Mouse (Mus musculus) spleen, postnatal 14 days (tissue): Measurements from ENCODE around the gene E2f1.

ENCODE experiments used
- DNase-seq, 2 experiments: peaks; one replicate each; pipeline ENCODE4 v3.0.0; 2021 to 2022; ENCODE audit warnings: low spot score in 2 of 2

Gene E2f1

GRCm38 (mm10) chr2:154551927-154552326 is 17.8 kb downstream of the E2f1 start:
- DNase-seq, result no peak

DNA sequence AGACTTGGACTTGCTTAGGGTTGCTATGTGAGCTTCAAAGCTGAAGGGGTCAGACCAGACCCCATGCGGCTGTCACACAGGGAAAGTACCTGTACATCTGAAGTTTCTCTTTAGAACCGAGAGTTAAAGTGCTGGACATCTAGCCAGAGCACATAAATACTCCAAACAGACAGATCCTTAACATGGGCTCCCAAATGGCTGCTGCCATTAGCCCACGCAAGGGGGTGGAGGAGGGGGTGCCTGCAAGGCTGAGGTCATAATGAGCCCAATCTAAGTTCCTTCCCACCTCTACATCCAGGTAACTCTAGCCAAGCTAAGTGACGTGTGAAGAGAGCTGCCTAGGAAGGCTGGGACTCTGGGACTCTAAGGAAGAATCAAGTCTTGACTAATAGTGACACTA is 18.2 kb downstream of the E2f1 start, which contains the start of gene Actl10:
Gene Actl10, plus strand, starts transcription at position 301 of the 400 bp plus-strand sequence.
- DNase-seq, result no peak

GRCm38 (mm10) chr2:154550937-154551336 is 18.8 kb downstream of the E2f1 start:
- DNase-seq, result no peak

DNA sequence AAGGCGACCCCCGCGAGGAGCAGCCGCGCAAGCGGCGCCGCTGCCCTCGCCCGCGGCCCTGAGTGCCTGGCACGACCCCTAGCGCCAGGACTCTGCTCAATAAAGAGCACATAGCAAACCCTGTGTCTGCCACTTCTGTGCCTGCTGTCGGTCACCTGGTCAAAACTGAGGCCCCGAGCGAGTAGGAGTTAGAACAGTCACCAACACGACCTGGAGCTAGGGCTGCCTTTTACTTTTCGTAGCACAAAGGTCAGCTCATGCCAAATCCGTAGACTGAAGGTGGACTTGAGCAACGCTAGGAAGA is 19.9 kb downstream of the E2f1 start:
- DNase-seq, result no peak

GRCm38 (mm10) chr2:154549127-154549885 is 20.4 kb downstream of the E2f1 start:
- peak; percentile 33 to 41 for DNase-seq

GRCm38 (mm10) chr2:154548688-154549087 is 21.0 kb downstream of the E2f1 start:
- no peak for DNase-seq

DNA sequence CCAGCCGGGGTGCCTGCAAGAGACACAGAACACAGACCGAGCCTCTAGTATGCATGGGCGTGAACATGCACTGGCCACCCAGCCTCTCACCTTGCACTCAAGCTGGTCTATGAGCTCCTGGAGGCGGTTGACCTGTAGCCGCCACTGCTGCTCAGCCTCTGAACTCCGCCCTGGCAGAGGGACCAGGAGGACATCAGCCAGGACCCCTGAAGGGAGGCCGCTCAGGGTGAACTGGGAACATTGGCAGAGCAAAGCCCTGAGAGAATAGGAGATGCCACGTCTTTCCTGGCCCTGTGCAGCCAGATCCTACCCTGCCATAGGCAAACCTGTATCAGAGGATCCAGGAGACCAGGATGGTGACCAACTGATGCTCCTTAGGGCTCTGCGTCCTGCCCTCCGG is 23.0 kb downstream of the E2f1 start, which contains the start of gene 1700003F12Rik:
Gene 1700003F12Rik, plus strand, starts transcription at position 375 of the 400 bp plus-strand sequence.
- DNase-seq, result no peak

DNA sequence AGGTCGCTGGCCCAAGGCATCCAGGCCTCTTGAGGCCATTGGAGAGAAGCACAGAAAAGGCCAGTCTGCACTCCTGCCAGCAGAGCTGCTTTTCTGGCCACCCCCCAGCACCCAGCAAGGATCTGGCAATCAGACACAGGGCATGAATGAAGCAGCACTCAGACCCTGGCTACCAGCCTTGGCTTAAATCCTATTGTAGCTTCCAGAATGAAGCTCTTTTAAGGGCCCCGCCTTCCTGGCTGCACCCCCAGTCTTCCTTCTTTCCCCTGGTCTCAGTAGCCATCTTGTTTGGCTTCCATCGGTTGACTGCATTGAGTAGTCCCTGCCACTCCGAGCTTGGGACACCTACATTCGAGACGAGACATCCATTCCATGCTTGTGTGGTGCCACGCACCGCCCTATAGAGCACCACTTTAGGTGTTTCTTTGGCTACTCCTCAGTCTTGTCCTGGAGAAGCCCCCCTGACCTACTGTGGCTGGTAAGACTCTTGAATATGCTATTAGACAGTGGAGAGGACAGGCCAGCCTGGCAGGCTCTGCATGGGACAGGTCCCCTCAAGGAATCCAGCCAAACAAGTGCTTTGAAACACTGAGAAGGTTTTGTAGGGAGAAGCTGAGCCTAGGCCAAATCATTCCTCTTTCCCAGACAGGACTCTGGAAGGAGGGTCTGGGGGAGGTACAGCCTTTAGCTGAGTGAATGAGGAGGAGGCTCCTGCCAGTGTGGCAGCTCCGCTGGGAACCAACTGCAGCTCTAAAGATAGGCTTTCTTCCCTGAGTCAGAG is 25.9 kb downstream of the E2f1 start:
- no peak for DNase-seq

GRCm38 (mm10) chr2:154541630-154542029 is 28.1 kb downstream of the E2f1 start:
- DNase-seq, result no peak

GRCm38 (mm10) chr2:154539720-154540119 is 30.0 kb downstream of the E2f1 start:
- no peak for DNase-seq

DNA sequence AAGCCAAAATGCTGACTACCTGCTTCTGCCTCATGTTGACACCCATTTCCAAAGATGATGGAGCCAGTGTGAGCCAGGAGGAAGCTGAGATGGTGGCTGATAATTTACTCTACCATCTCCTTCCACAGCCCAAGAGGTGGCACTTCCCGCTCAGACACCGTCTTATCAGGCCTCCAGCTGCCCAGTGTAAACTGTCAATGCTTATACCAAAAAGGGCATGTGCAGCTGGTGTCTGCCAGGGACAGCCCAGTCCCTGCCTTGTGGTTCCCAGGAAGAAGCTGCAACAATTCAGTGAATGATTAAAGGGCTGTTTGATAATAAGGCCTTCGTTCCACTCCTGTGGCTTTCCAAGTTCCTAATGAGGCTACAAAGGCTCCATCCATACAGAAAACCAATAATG is 31.0 kb downstream of the E2f1 start:
- no peak for DNase-seq

DNA sequence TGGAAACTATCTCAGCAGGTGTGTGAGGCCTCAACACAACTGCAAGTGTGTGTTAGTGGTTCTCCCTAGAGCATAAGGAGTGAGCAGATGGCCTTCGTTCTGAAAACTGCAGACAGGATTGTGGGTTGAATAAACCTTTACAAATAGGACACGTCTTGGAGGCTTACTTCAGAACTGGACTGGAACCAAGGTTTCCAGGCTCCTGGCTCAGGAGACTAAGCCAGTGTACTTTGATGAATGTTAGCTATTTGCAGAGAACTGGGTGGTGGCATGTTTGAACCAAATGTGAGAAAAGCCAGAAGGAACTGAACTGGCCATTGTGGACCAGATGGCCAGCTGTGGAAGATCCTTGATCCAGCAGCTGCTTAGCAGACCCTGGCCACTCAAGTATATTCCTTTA is 31.4 kb downstream of the E2f1 start:
- no peak for DNase-seq

DNA sequence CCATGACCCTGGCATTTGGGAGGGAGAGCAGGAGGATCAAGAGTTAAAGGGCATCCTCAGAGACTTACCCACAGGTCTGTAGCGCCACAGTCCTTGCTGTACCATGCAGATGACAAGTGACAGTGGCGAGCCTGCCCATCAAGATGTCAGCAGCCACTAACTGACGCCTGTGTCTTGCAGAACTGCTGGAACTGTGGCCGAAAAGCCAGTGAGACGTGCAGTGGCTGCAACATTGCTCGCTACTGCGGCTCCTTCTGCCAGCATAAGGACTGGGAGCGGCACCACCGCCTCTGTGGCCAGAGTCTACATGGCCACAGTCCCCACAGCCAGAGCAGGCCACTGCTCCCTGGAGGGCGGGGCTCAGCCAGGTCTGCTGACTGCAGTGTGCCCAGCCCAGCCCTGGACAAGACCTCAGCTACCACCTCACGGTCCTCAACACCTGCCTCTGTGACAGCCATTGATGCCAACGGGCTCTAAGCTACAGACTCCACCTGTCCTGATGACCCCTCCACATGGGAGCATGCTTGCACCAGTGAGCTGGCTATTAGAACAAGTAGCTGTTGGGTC is 34.9 kb downstream of the E2f1 start:
- DNase-seq, result no peak

DNA sequence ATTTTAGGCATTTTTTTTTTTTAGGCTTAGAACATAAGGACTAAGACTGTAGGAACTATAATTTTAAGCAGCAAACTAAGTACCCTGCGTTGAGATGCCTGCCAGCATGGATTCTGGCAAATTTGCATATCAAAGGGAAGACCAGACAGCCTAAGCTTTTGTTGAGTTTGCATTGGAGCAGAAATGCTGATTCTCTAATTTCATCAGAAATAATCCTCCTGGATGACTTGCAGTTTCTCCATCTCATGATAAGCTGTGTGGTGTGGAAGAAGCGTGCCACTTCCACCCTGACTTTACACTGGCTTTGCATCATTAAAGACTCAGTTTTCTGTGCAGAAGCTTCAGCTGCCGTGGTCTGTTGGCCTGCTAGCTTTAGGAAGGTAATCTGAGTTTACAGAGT is 36.8 kb downstream of the E2f1 start:
- no peak for DNase-seq

GRCm38 (mm10) chr2:154526531-154526930 is 43.2 kb downstream of the E2f1 start:
- DNase-seq, result no peak

GRCm38 (mm10) chr2:154525285-154525684 is 44.4 kb downstream of the E2f1 start:
- DNase-seq, result no peak

DNA sequence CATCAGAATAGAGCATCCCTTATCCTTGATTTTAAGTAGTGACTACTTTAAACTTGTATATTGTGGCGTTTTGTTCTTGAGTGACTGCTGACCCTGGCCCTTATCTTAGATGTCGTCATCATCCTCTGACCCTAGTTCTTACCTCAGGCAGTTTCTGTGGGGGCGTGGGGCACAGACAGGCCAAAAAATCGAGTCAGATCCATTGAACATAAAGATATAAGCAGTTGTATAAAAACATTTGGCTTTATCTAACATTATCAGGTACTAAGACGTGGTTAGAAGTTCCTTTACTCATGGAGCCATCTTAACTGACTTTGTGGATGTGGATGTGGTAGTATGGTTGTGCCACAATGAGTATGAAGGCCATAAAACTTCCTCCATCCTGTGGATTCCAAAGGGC is 47.4 kb downstream of the E2f1 start:
- DNase-seq, result no peak

- DNase-seq, result no peak
Observed at GRCm38 (mm10) chr2:154521449-154521848, 48.2 kb downstream of the E2f1 start.

GRCm38 (mm10) chr2:154517424-154517823 is 52.3 kb downstream of the E2f1 start:
- DNase-seq, result no peak

GRCm38 (mm10) chr2:154516944-154517343 is 52.7 kb downstream of the E2f1 start:
- DNase-seq, result no peak

DNA sequence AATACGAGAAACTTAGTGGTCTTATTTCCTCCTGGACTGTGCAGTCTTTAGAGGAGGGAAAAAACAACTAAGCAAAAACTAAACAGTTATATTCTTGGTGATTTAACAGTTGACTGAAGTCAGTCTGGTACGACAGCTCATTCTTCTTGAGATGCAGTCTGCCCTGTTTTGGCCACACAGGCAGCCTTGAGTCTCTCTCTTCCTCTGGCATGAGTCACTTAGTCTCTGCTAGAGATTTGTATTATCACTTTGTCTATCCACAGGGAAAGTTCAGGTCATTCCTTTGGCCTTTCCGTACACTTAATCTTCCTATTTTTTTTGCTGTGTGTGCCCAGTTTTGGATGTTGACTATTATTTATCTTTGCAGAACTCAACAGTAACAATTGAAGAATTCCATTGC is 59.6 kb downstream of the E2f1 start:
- no peak for DNase-seq
